Mouse (Mus musculus) heart, adult 11 months (tissue): Measurements from ENCODE around the gene Ncoa1.

ENCODE experiments used
- DNase-seq: peaks from one replicate; pipeline ENCODE4 v3.0.0; 2022

Gene Ncoa1

DNA sequence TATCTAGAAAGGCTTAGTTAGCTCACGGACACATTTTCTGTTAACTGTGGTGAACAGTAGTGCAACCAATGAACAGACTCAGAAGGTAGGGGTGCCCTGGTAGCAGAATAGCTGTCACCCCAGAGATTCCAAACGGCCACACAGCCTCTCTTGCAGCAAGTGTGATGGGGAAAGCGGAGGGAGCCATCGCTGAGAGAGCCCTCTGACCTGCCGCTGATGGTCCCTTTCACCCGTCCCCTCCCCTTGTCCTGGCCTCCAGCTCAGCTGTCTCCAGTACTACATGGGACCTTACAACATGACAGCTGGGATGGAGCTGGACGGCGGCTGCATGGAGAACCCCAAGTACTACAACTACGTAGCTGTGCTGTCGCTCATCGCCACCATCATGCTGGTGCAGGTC lies 270.9 kb downstream of the Ncoa1 start:
- DNase-seq: peak; percentile 80

DNA sequence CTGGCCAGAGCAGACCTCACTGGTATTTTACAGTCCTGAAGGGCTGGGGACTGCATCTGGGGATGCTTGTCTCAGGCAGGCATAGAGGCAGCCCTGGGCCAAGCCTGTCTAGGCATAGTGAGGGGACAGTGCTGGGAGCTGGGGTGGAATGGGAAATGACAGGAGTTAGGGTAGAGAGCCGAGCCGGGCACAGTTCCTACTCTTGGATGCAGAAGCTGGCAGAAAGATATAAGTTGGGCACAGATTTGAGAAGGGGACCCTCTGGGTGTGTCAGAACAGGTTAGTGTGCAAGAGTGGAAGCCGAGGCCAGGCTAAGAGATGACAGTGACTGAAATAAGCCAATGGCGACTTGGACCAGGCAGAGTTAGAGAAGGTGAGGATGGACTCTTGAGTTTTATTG lies 274.8 kb downstream of the Ncoa1 start:
- DNase-seq: peak; percentile 78

DNA sequence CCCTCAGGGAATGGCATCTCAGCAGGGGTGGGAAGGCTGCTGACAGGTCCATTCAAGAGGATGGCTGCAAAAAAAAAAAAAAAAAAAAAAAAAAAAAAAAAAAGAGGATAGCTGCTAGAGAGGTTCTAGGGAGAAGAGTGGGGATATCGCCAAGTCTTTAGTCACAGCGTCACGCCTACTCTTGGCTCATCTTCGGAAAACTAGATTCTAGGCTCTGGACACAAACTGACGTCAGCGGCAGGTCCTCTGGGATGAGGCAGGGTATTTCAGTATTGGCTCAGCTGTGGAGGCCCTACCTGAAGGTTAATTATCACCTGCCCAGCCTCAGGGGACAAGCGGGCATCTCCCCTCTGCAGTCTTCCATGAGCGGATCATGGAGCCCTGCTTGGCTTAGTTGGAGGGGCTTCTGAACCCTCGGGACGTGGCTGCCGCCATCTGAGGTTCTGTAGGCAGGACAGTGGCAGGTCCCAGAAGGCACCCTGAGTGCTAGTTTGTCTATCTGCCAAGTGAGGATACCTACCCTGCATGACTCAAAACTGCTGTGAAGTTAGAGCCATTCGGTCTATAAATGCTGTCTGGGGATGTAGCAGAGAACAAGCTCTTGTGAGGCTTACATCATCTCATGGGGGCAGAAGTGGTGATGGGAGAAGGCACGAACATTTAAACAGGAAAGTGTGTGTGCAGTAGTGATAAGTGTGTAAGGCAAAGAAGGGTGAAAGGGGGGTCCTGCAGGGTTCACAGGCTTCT lies 275.4 kb downstream of the Ncoa1 start:
- peak; percentile 97 for DNase-seq

DNA sequence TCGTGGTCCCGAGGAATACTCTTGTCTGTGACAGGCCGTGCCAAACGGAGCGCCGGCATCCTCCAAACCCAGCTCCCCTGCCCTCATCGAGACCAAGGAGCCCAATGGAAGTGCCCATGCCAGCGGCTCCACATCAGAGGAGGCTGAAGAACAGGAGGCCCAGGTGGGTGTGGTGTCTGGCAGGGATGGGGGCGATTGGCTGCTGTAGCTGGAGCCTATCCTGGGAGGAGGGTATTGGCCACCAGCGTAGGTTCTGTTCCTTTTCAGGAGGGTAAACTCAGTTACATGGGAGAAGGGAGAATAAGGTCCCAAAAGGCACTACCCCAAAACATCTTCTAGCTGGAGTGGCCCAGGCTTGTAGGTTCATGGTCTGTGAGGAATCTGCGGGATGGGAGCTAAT lies 277.7 kb downstream of the Ncoa1 start:
- DNase-seq: peak; percentile 85

DNA sequence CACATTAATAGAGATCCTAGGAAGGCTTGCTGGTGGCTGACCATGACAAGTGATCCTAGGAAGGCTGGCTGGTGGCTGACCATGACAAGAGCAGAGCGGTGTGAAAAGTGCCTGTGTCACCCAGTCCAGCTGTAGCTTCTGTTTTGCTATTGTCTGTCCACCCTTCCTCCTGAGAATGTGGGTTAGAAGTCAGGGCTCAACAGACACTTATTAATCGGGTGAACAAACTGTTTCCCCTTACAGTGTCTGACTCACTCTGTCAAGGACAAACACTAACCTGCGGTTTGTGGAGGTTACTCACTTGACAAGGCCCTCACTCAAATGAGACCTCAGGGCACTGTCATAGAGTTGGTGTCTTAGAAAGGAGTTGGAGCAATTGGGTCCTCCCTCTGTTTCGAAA lies 278.3 kb downstream of the Ncoa1 start:
- DNase-seq: peak; percentile 31
